In the genomic region with DNA sequence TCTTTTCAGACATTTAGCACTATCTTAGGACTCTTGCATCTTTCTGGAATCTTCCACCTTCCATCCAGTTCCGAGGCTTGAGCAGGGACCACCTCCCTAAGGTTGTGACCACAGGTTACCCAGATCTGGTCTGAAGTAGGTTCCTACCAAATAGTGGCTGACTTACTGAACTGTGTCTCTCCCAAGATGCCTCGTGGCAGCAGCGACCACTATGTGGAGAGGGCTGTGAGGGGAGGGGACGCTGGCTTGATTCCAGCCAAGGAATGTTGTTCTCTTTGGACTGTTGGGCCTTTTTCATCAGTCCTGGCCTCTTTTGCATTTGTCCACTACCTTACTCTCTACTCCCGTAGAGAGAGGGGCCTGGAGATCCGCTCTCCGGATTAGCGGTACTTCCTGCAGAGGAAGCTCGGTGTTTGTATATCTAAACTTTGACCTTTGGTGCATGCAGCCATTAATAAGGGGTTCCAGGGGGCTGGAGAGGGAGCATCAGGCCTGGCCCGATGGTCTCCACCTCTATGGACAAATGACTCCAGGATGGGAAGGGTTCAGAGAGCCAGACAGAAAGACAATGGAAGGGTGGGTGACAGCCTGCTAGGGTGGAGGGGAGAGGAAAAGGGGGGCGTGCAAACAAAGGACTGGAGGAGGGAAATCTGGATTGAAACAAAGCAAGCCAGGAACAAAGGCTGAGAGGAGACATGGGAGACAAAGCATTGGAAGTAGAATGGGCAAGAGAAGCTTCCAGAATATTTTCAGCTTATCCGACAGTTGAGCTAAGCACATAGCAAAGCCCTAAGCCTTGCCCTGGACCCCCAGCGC, we compare ENCODE assay signal across 10 mouse cellular contexts. TPM values are rescaled to one million over a fixed set of nuclear protein-coding genes. Genes with fewer than 3 reads are reported as not detected.
A peak's percentile ranks its signal among the peaks of the same experiment; 100 is the strongest.
DNase-seq lines count a peak whose midpoint lies in the region; ATAC-seq and TF ChIP-seq lines count a peak whose summit lies in the region.
"Had no signal": no experiment of that assay in that cellular context is flagged by ENCODE, and none has a peak within 500 bp of the region (broad histone marks: within the 10 kb centered on the region; RNA-seq: fewer than 3 reads in every experiment).

No protein-coding gene starts in this region.

- no peak overlapping the region for H3K4me3 ChIP-seq in heart, embryonic 12.5 days
- no peak overlapping the region for H3K4me3 ChIP-seq in forebrain, embryonic 15.5 days
- H3K4me3 ChIP-seq in midbrain, embryonic 11.5 days (ENCODE audit: low read depth, low read length), result no peak overlapping the region

- H3K4me1 ChIP-seq in heart, embryonic 12.5 days (replicated peaks), result peaks cover 39% of the 10 kb centered on the region
- H3K4me1 ChIP-seq in forebrain, embryonic 15.5 days, result peaks cover 43% of the 10 kb centered on the region
- H3K4me1 ChIP-seq in midbrain, embryonic 11.5 days (ENCODE audit: control insufficient read depth, insufficient read depth, low read length), result peaks cover 18% of the 10 kb centered on the region

- H3K9me3 ChIP-seq in heart, embryonic 12.5 days (replicated peaks), result no peaks in the 10 kb centered on the region
- H3K9me3 ChIP-seq in forebrain, embryonic 15.5 days, result no peaks in the 10 kb centered on the region
- no peaks in the 10 kb centered on the region for H3K9me3 ChIP-seq in midbrain, embryonic 11.5 days (ENCODE audit: control insufficient read depth, low read length)

- no peak for ATAC-seq in heart, embryonic 12.5 days (ENCODE audit: insufficient number of reproducible peaks, low FRiP score)
- ATAC-seq in forebrain, embryonic 15.5 days (replicated peaks), result peak; percentile 21; the same call in 1 of the 2 replicates
- 0 out of 2 replicates have a peak, but pooled peaks have one; percentile 4 for ATAC-seq in midbrain, embryonic 11.5 days (ENCODE audit: low FRiP score)
- no peak for ATAC-seq in CD4-positive, CD25-positive, alpha-beta regulatory T cell, adult 4 months

- no peak for TF ChIP-seq CTCF in brain, embryonic 14.5 days (IDR thresholded peaks at IDR 0.05; ENCODE audit: borderline replicate concordance, extremely low read depth, insufficient read depth, insufficient read length)

- intact Hi-C loops in left cerebral cortex, postnatal 25 days (cut with DNase I), result no loop called here

- DNase-seq in heart, adult 8-10 months (ENCODE audit: low spot score), result no peak
- peak; percentile 66 for DNase-seq in brain, embryonic 14.5 days (ENCODE audit: low read depth)
- DNase-seq in midbrain, embryonic 11.5 days (ENCODE audit: low spot score, missing footprints), result peak; percentile 90
- DNase-seq in cerebellum, postnatal 4 days (ENCODE audit: low spot score in 2 of 2), result no peak
- no peak for DNase-seq in left cerebral cortex, postnatal 25 days (ENCODE audit: low spot score in 2 of 2)
- DNase-seq: kidney, adult 8-10 months; liver had no signal

- no peaks in the 10 kb centered on the region for H3K27me3 ChIP-seq in heart, embryonic 12.5 days (replicated peaks)
- no peaks in the 10 kb centered on the region for H3K27me3 ChIP-seq in forebrain, embryonic 15.5 days
- no peaks in the 10 kb centered on the region; the same call in 1 of the 2 replicates for H3K27me3 ChIP-seq in midbrain, embryonic 11.5 days (ENCODE audit: control insufficient read depth, insufficient read depth, low read length)

- TF ChIP-seq POLR2A in brain, embryonic 14.5 days (IDR thresholded peaks at IDR 0.05; ENCODE audit: borderline replicate concordance, extremely low read depth, insufficient read depth, insufficient read length, poor library complexity, severe bottlenecking), result no peak

- 0 out of 2 replicates have a peak overlapping the region, but pooled peaks have one; percentile 34 for H3K9ac ChIP-seq in heart, embryonic 12.5 days
- peak overlapping the region; percentile 9; the same call in 1 of the 2 replicates for H3K9ac ChIP-seq in forebrain, embryonic 15.5 days (replicated peaks)
- no peak overlapping the region for H3K9ac ChIP-seq in midbrain, embryonic 11.5 days (ENCODE audit: low read length)

- WGBS in heart, embryonic 12.5 days, result 51% methylated on average over 13 of the region's 13 CpGs
- 26% methylated on average over 13 of the region's 13 CpGs for WGBS in forebrain, embryonic 15.5 days
- 23% methylated on average over 13 of the region's 13 CpGs for WGBS in midbrain, embryonic 11.5 days

- peak overlapping the region; percentile 16; the same call in 1 of the 2 replicates for H3K27ac ChIP-seq in heart, embryonic 12.5 days (ENCODE audit: poor library complexity, severe bottlenecking)
- peak overlapping the region; percentile 88 for H3K27ac ChIP-seq in forebrain, embryonic 15.5 days (replicated peaks)
- 0 out of 2 replicates have a peak overlapping the region, but pooled peaks have one; percentile 5 for H3K27ac ChIP-seq in midbrain, embryonic 11.5 days (ENCODE audit: low read depth, low read length)

- H3K4me2 ChIP-seq in heart, embryonic 12.5 days, result no peak overlapping the region
- no peak overlapping the region for H3K4me2 ChIP-seq in forebrain, embryonic 15.5 days (replicated peaks)
- H3K4me2 ChIP-seq in midbrain, embryonic 11.5 days, result no peak overlapping the region

- no peaks in the 10 kb centered on the region for H3K36me3 ChIP-seq in heart, embryonic 12.5 days
- H3K36me3 ChIP-seq in forebrain, embryonic 15.5 days, result no peaks in the 10 kb centered on the region
- no peaks in the 10 kb centered on the region for H3K36me3 ChIP-seq in midbrain, embryonic 11.5 days (ENCODE audit: control insufficient read depth, insufficient read depth, low read length)

RNA-seq across cellular contexts. Expression of a gene that starts 39.1 kb away (rescaled TPM):
- not detected in 2 replicates for polyA plus RNA-seq in heart, embryonic 12.5 days (2016; fragmentation: Nextera tagmentation; extraction: Ambion mirVana)
- total RNA-seq in heart, adult 8-10 months (2022), result not detected
- polyA plus RNA-seq in brain, embryonic 14.5 days (2012; rRNA removed), result not detected in 2 replicates
- polyA plus RNA-seq in forebrain, embryonic 15.5 days (2015; fragmentation: Nextera tagmentation; extraction: Ambion mirVana), result not detected in 2 replicates
- polyA plus RNA-seq in midbrain, embryonic 11.5 days (2014; fragmentation: Nextera tagmentation; extraction: Ambion mirVana), result not detected in 2 replicates
- polyA plus RNA-seq in CD4-positive, CD25-positive, alpha-beta regulatory T cell, adult 4 months (2017; shearing (Covaris generic)), result not detected
- total RNA-seq in left cerebral cortex, postnatal 25 days (2021), result not detected

Comparison
In these comparisons a context has a peak if more than half of its experiments do, and no peak if none do; other contexts are left out.
1. ATAC-seq: peak in forebrain, embryonic 15.5 days (single experiment) and midbrain, embryonic 11.5 days (single experiment); none in heart, embryonic 12.5 days (single experiment) and CD4-positive, CD25-positive, alpha-beta regulatory T cell, adult 4 months (single experiment).
2. H3K27ac ChIP-seq: peak in every context shown above with its lines; median percentile 88 in forebrain, embryonic 15.5 days; 16 in heart, embryonic 12.5 days; 5 in midbrain, embryonic 11.5 days.
3. DNase-seq: peak in brain, embryonic 14.5 days (single experiment) and midbrain, embryonic 11.5 days (single experiment); none in heart, adult 8-10 months (single experiment), cerebellum, postnatal 4 days (0 of 2) and left cerebral cortex, postnatal 25 days (0 of 2).